Mouse (Mus musculus): ENCODE measurements around the gene Rem1.

The Rem1 gene

GRCm38 (mm10) chr2:152626774-152627591, at the start of gene Rem1:
Gene Rem1, plus strand, starts transcription at chr2:152626951.
- no peak for DNase-seq (ENCODE audit: low spot score in 2 of 2)

GRCm38 (mm10) chr2:152580107-152580506, 46.6 kb upstream of the Rem1 start, which contains the start of gene Defb19:
Gene Defb19, minus strand, starts transcription at chr2:152580312.
- no peak for DNase-seq (ENCODE audit: low spot score in 2 of 2)

- DNase-seq (ENCODE audit: low spot score in 2 of 2) = no peak
These were observed 46.1 kb upstream of the Rem1 start for GRCm38 (mm10) chr2:152580612-152581011.

DNA sequence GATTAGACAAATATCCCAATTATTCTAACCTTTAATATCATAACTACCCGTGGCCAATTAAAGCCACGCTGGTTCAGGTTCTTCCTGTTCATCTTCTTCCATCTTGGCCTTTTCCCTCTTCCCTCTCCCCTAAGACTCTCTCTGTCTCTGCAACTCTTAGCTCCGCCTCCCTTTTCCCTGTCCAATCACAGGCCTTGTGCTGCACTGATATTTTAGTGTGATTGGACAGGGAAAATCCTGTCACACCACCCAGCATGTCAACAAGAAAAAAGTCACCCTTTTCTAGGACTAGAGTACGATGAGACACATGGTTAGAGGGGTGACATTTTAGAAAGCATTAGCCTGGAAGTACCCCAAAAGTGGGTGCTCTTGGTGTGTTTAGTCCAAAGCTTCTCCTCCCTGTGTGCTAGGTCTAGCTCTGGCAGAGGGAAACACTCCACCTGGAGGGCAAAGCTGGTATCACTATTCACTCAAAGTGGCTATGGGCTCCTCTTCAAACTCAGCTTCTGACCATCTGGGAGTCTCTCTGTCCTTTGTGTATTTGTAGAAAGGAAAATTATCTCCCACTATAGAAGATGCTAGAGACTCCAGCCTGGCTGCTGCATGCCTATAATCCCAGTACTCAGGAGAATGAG, 39.7 kb upstream of the Rem1 start:
- no peak for DNase-seq (ENCODE audit: low spot score in 2 of 2)

DNA sequence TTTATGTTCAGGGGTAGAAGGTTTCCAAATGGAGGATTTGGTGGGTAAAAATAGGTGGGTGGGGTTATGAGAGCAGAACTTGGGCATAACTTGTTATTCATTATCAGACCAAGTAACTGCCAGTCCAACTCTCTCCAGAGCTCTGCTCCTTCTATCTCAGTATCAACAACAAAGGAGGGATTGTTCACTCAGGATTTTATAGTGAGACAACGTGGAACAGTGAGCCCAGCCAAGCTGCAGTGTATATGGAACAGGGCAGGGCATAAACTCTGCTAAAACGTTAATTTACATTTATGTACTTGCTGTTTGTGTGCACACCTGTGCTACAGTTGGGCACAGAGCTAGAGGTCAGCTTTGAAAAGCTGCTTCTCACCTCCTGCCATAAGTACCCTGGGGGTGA, 38.3 kb upstream of the Rem1 start:
- no peak for DNase-seq (ENCODE audit: low spot score in 2 of 2)

- DNase-seq (ENCODE audit: low spot score in 2 of 2) = no peak
These were observed 37.7 kb upstream of the Rem1 start for GRCm38 (mm10) chr2:152589021-152589420.

- no peak for DNase-seq (ENCODE audit: low spot score in 2 of 2)
These were observed 27.5 kb upstream of the Rem1 start, which contains the start of gene Defb45 for GRCm38 (mm10) chr2:152599299-152599698. Gene Defb45, minus strand, starts transcription at chr2:152599399.

DNA sequence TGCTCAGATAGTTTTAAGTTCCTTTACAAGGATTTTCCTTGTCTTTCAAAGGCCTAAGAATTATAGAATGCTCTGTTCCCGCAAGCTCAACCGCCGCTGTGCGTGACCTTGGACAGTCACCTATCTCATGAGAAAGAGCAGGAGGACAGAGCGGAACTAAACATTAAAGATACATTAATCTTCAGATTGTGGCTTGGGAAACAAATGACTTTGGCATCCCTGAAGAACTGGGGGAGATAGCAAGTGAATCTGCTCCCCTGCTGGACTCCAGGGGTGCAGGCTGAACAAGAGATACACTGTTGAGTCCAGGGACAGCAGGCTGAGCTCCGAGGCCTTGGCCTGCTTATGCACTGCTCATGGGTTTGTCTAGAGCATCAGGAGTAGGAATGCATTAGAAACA, 26.7 kb upstream of the Rem1 start:
- DNase-seq (ENCODE audit: low spot score in 2 of 2) = no peak

GRCm38 (mm10) chr2:152601275-152601960, 25.3 kb upstream of the Rem1 start:
- no peak for DNase-seq (ENCODE audit: low spot score in 2 of 2)

- DNase-seq (ENCODE audit: low spot score in 2 of 2) = no peak
These were observed 22.7 kb upstream of the Rem1 start, which contains the start of gene Defb36 for GRCm38 (mm10) chr2:152604057-152604456. Gene Defb36, plus strand, starts transcription at chr2:152604327.

GRCm38 (mm10) chr2:152607746-152608145, 19.0 kb upstream of the Rem1 start:
- no peak for DNase-seq (ENCODE audit: low spot score in 2 of 2)

GRCm38 (mm10) chr2:152608719-152609118, 18.0 kb upstream of the Rem1 start:
- DNase-seq (ENCODE audit: low spot score in 2 of 2) = no peak

- DNase-seq (ENCODE audit: low spot score in 2 of 2) = no peak
These were observed 14.6 kb upstream of the Rem1 start for GRCm38 (mm10) chr2:152612193-152612592.

GRCm38 (mm10) chr2:152615563-152615962, 11.2 kb upstream of the Rem1 start:
- DNase-seq (ENCODE audit: low spot score in 2 of 2) = peak in 1 of 2 experiments; percentile 30

- DNase-seq (ENCODE audit: low spot score in 2 of 2) = no peak
These were observed 10.3 kb upstream of the Rem1 start for GRCm38 (mm10) chr2:152616470-152616869.

- no peak for DNase-seq (ENCODE audit: low spot score in 2 of 2)
These were observed 9.4 kb upstream of the Rem1 start for GRCm38 (mm10) chr2:152617374-152617773.

- DNase-seq (ENCODE audit: low spot score in 2 of 2) = no peak
These were observed 6.2 kb upstream of the Rem1 start for GRCm38 (mm10) chr2:152620367-152621134.

GRCm38 (mm10) chr2:152622151-152622550, 4.6 kb upstream of the Rem1 start:
- no peak for DNase-seq (ENCODE audit: low spot score in 2 of 2)

DNA sequence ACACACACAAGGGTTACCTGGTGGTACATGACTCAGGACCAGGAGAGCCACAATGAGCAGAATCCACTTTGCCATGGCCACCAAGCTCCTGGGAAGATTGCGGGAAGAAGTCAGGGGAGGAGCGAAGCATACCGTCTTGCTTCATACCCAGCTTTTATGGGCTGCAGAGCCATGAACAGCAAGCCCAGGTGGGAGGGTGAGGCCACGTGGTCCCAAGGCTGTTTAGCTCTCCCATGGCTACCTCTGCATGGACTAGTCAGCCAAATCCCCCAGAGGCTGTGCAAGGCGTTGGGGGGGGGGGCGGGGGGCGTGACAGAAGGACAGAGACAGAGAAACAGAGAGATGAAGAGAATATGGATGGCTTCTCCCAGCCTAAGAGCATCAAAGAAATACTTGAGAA, 3.8 kb upstream of the Rem1 start, which contains the start of gene Defb25:
TSS of gene Defb25 (minus strand) at position 101 of the 400 bp plus-strand sequence.
- DNase-seq (ENCODE audit: low spot score in 2 of 2) = no peak

GRCm38 (mm10) chr2:152624566-152624965, 2.2 kb upstream of the Rem1 start:
- DNase-seq (ENCODE audit: low spot score in 2 of 2) = no peak

DNA sequence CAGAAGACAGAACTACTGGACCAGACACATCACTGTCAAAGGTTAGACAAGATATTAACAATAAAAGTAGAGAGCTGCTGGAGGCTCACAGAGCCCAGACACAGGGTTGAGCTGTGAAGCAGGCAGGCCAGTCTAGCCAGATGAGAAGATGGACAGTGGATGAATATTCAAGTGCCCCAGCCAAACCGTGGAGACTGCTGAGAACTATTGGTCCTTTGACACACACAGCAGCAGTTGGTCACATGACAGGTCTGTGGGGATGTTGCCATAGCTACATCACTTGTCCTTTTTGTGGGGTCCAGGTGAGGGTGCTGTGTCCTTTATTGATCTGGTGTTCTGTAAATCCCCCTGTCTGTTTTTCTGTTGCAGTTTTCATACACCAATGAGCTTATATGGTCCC, 1.5 kb upstream of the Rem1 start:
- DNase-seq (ENCODE audit: low spot score in 2 of 2) = no peak

DNA sequence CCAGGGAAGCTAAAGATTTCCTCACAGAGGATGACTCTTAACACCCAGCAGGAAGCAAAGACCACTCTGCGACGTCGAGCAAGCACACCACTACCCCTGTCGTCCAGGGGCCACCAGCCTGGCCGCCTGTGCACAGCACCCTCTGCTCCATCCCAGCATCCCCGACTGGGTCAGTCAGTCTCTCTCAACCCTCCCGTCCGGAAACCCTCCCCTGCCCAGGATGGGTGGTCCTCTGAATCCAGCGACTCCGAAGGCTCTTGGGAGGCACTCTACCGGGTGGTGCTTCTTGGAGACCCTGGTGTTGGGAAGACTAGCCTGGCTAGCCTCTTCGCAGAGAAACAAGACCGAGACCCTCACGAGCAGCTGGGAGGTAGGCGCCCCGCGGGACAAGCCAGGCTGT, 1.3 kb downstream of the Rem1 start:
- DNase-seq (ENCODE audit: low spot score in 2 of 2) = no peak
